Mouse (Mus musculus) kidney, adult 2 months (tissue): ENCODE measurements around the gene Csf3. TPM values are rescaled to one million over a fixed set of nuclear protein-coding genes. Genes with fewer than 3 reads are reported as not detected.
"Not testable (repeated sequence)": the region's sequence is repeated elsewhere in the genome, so short reads cannot be mapped to it uniquely, and the experiment has no call there.

Experiments
- DNase-seq: peaks from one replicate; pipeline ENCODE4 v3.0.0; 2021
- H3K27ac ChIP-seq: fragments of 200-500 bp; 2 replicates; pipeline ENCODE4 v1.5.1; 2012; ENCODE audit warnings: low read depth, low read length, control low read depth, inconsistent platforms; ENCODE audit not compliant: insufficient read depth
- H3K27me3 ChIP-seq: fragments of 200-500 bp; replicated peaks from 2 replicates; pipeline ENCODE4 v1.6.1; 2012; ENCODE audit warnings: mild to moderate bottlenecking, moderate library complexity, low read length, inconsistent platforms; ENCODE audit not compliant: control insufficient read depth, insufficient read depth
- H3K36me3 ChIP-seq: fragments of 200-500 bp; 2 replicates; pipeline ENCODE4 v1.6.1; 2012; ENCODE audit warnings: mild to moderate bottlenecking, moderate library complexity, low read length, inconsistent platforms; ENCODE audit not compliant: control insufficient read depth, insufficient read depth
- H3K4me1 ChIP-seq: fragments of 200-500 bp; 2 replicates; pipeline ENCODE4 v1.6.1; 2011; ENCODE audit warnings: low read length; ENCODE audit not compliant: control insufficient read depth, insufficient read depth
- H3K4me3 ChIP-seq: fragments of 200-500 bp; 2 replicates; pipeline ENCODE4 v1.5.1; 2011; ENCODE audit warnings: mild to moderate bottlenecking, low read depth, low read length, control low read depth; ENCODE audit not compliant: insufficient read depth
- CTCF ChIP-seq: fragments of 200-500 bp; conservative IDR thresholded peaks from 2 replicates; pipeline ENCODE4 v1.5.1; 2011; ENCODE audit warnings: low read depth, mild to moderate bottlenecking, control low read depth, low read length, moderate library complexity, mixed read lengths; ENCODE audit not compliant: insufficient read depth, insufficient read length
- POLR2A ChIP-seq: fragments of 200-500 bp; IDR thresholded peaks from one replicate; pipeline ENCODE4 v1.6.1; 2011; ENCODE audit warnings: low read depth, low read length, control low read depth
- WGBS: fragments of 180-500 bp; shearing (Covaris S2); methylation state at CpG from one replicate; pipeline ENCODE4 v1.1.7; 2018; 5-methylcytosine and 5-hydroxymethylcytosine counted together
- polyA plus RNA-seq: library from polyadenylated mRNA; depleted of rRNA; stranded (reverse); fragments of >200 nt; gene quantifications from 2 replicates; pipeline ENCODE4 v1.2.3, GENCODE M21; 2012

Gene Csf3
- polyA plus RNA-seq, 1 experiment, result not detected

DNA sequence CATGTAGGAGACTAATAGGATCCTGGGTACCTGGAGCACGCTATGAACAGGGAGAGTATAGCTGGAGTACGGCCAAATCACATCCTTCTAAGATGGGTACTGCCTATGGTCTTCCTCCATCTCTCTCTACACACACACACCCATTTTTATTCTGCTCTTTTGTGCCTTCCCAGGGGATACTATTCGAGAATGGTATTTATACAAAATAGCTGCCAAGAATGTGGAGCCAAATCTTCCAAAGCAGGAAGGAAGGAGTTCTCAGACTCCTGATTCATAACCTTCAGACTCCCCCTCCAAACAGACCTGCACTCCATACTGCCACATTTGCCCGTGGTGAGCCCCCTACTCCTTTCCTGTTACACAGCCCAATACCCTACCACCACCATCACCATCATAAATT is 29.7 kb downstream of the Csf3 start:
- DNase-seq, result peak; percentile 33
- WGBS, result 60% methylated on average over 4 of the region's 4 CpGs
- H3K36me3 ChIP-seq, result no peaks in the 10 kb centered on the region
- H3K27ac ChIP-seq, result 0 out of 2 replicates have a peak overlapping the region, but pooled peaks have one; percentile 22
- TF ChIP-seq CTCF (no peak), POLR2A (no peak)
- H3K27me3 ChIP-seq, result no peaks in the 10 kb centered on the region
- H3K4me3 ChIP-seq, result no peak overlapping the region
- peaks cover 10% of the 10 kb centered on the region for H3K4me1 ChIP-seq

DNA sequence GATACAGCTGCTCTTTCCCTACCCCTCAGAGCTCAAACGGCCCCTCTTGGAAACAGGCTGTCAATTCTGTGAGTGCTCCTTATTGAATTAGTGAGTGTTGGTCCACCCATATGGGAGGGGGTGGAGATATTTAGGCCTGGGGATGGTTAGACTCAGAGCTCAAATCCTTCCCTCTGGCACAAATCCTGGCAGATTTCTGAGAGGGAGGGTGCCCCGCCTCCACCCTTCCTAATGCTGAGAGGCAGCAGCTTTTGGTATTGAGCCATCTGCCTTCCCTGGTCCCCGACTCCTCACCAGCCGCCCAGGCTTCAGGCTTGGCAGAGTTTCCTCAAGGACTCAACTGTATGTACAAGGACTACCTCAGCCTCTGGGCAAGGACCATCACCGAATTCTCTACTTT is 30.1 kb downstream of the Csf3 start:
- Histone ChIP-seq H3K36me3 (no peaks in the 10 kb centered on the region), H3K4me3 (no peak overlapping the region), H3K27me3 (no peaks in the 10 kb centered on the region), H3K27ac (0 out of 2 replicates have a peak overlapping the region, but pooled peaks have one; percentile 22), H3K4me1 (peaks cover 7% of the 10 kb centered on the region)
- peak; percentile 33 for DNase-seq
- TF ChIP-seq POLR2A (no peak), CTCF (no peak)
- 60% methylated on average over 5 of the region's 5 CpGs for WGBS

- Histone ChIP-seq H3K27me3 (no peaks in the 10 kb centered on the region), H3K27ac (no peak overlapping the region), H3K4me1 (no peaks in the 10 kb centered on the region; the same call in 1 of the 2 replicates), H3K4me3 (no peak overlapping the region), H3K36me3 (no peaks in the 10 kb centered on the region)
- WGBS, result 78% methylated on average over 3 of the region's 3 CpGs
- DNase-seq, result no peak
- peak; percentile 34; the same call in 1 of the 2 replicates for TF ChIP-seq CTCF
- TF ChIP-seq POLR2A, result no peak
Observed at GRCm38 (mm10) chr11:98734020-98734419, 33.0 kb downstream of the Csf3 start.

DNA sequence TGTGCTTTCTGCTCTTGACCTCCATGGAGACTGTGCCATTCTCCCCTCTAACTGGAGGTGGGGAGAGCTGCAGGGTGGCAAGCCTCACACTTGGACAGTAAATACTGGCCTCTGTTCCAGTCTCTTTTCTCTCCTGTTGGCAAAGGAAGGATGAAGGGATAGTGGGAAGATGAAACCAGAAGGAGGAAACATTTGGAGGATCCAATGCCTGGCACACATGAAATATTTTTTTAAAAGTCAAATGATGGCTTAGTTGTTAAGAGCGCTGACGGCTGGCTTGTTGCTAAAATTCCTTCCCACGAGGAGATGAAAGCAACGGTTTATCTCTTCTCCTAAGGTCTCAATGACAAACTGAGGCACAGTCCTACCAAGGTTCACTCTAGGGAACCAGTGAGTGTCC is 34.0 kb downstream of the Csf3 start:
- WGBS, result 96% methylated on average over 4 of the region's 4 CpGs

GRCm38 (mm10) chr11:98736176-98736575 is 35.1 kb downstream of the Csf3 start:
- no peak overlapping the region for H3K4me3 ChIP-seq
- WGBS, result 79% methylated on average over 1 of the region's 1 CpGs
- DNase-seq, result no peak
- H3K27me3 ChIP-seq, result no peaks in the 10 kb centered on the region
- H3K4me1 ChIP-seq, result peaks cover 8% of the 10 kb centered on the region; the same call in 1 of the 2 replicates
- no peak for TF ChIP-seq POLR2A
- TF ChIP-seq CTCF, result no peak
- no peaks in the 10 kb centered on the region for H3K36me3 ChIP-seq
- no peak overlapping the region for H3K27ac ChIP-seq

More for the DNA sequence above, 34.0 kb downstream of the Csf3 start:
- H3K4me1 ChIP-seq, result 0 out of 2 replicates have a peak, but pooled peaks cover under 1% of the 10 kb centered on the region
- DNase-seq, result no peak
- no peaks in the 10 kb centered on the region for H3K36me3 ChIP-seq
- TF ChIP-seq CTCF (no peak), POLR2A (no peak)
- no peak overlapping the region for H3K4me3 ChIP-seq
- H3K27me3 ChIP-seq, result no peaks in the 10 kb centered on the region
- no peak overlapping the region for H3K27ac ChIP-seq

- H3K4me1 ChIP-seq, H3K27me3 ChIP-seq, H3K27ac ChIP-seq, H3K4me3 ChIP-seq, H3K36me3 ChIP-seq, DNase-seq: not testable (repeated sequence)
- 97% methylated on average over 2 of the region's 2 CpGs for WGBS
Observed at GRCm38 (mm10) chr11:98737220-98737619, 36.2 kb downstream of the Csf3 start.

- Histone ChIP-seq H3K4me3 (no peak overlapping the region), H3K36me3 (no peaks in the 10 kb centered on the region), H3K27me3 (no peaks in the 10 kb centered on the region), H3K27ac (no peak overlapping the region), H3K4me1 (peaks cover 16% of the 10 kb centered on the region)
- 74% methylated on average over 4 of the region's 4 CpGs for WGBS
- TF ChIP-seq CTCF (no peak), POLR2A (no peak)
- no peak for DNase-seq
Observed at GRCm38 (mm10) chr11:98738428-98738911, 37.4 kb downstream of the Csf3 start.
